Mouse (Mus musculus) megakaryocyte, embryonic 14.5 days (primary cell): Measurements from ENCODE around the gene Gm20425.

ENCODE experiments used
- FLI1 ChIP-seq: IDR thresholded peaks from 2 replicates; pipeline ENCODE4 v1.6.1; 2012; ENCODE audit warnings: low read length, inconsistent platforms, mixed read lengths
- GATA1 ChIP-seq: IDR thresholded peaks from 3 replicates; pipeline ENCODE4 v1.6.1; 2012; ENCODE audit warnings: mixed read lengths, low read length, inconsistent platforms, borderline replicate concordance

DNA sequence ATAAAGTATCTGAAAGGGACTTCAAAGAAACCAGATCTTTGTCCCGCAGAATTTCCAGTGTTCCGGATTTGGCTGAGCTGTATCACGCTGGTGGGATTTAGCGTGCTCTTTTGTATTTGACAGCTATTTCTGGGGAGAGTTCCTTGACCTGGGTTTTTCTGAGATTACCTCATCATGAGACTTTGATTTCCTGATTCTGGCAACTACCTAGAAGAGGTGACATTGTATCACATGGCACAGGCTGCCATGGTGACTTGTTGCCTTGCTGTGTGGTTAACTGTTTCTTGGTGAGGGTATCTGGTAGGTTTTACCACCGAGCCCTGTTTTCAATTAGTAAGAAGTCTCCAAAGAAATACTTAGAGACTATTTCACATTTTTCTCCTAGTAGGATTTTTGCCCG is 9.4 kb upstream of the Gm20425 start:
- TF ChIP-seq GATA1 (no peak), FLI1 (no peak)
